Mouse (Mus musculus) gastrocnemius, adult 8-10 months (tissue): ENCODE measurements around the gene Ndufa6. TPM values are rescaled to one million over a fixed set of nuclear protein-coding genes. Genes with fewer than 3 reads are reported as not detected.
"Not testable (repeated sequence)": the region's sequence is repeated elsewhere in the genome, so short reads cannot be mapped to it uniquely, and the experiment has no call there.

Experiments used
- DNase-seq, 2 experiments: peaks; one replicate each; pipeline ENCODE4 v3.0.0; 2022; ENCODE audit warnings: low spot score in 2 of 2
- total RNA-seq, 4 experiments: library from RNA; stranded (reverse); gene quantifications; 2 replicates each; pipeline ENCODE4 v1.2.4; 2022

Gene Ndufa6
- total RNA-seq, 4 experiments from 2014 or later, result 397 to 462 (median 441) TPM

DNA sequence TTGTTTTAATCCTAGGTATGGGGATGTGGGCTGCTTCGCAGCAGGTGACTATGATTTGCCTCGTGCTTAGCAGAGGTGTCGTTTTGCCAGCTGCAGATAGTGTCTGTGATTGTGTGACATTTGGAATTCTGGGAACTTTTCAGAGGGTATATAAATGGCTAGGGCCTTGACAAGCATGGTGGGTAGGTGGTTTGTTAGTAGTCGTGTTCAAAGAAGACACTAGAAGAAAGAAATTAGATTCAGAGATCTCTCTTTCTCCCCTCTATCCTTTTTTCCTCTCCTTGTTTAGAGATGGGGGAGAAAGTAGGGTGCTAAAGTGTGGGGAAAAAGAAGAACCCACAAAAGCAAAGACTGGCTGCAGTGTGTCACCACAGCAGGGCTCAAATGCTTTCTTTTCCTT, 14.0 kb upstream of the Ndufa6 start:
- DNase-seq, result no peak

GRCm38 (mm10) chr15:82364561-82364960, 10.4 kb upstream of the Ndufa6 start:
- not testable (repeated sequence) for DNase-seq

- not testable (repeated sequence) for DNase-seq
Observed at GRCm38 (mm10) chr15:82363801-82364200, 9.7 kb upstream of the Ndufa6 start.

- no peak for DNase-seq
Observed at GRCm38 (mm10) chr15:82362234-82362633, 8.1 kb upstream of the Ndufa6 start.

- peak; percentile 59 to 67 for DNase-seq
Observed at GRCm38 (mm10) chr15:82361459-82362018, 7.4 kb upstream of the Ndufa6 start.

DNA sequence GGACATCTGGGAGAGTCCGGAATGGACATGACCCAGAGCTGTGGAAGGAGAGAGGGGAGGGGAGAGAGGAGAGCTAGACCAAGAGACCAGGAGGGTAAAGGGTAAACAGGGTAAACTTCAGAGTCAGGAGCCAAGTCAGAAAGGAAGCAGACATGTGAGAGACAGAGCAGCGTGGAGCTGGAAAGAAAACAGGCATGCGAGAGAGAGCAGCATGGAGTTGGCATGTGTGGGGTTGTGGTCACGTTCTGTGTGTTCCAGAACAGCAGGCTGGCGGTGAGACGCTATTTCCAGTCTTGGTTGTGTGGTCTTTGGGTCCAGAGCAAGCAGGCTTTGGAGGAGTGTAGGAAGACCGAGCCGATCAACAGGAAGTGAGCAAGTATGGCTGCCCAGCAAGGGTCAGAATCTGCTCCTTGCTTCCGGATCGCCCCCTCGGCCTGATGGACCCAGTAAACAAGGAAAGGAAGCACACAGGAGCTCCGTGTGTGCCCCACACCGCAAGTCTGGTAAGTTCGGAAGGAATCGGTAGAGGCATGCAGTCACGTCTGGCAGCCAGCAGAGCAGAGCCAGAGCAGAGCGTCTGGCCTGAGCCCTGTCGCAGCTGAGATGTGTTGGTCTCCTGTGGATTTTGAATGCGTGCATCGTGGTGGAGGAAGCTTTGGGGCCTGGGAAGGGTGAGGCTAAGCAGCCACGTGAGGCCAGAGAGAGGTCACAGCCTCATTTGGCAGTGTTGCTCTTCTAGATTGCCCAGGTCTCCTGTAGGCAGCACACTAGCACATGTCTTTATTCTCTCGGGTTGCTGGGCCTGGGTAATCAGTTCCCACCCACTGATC, 4.5 kb upstream of the Ndufa6 start:
- no peak for DNase-seq

DNA sequence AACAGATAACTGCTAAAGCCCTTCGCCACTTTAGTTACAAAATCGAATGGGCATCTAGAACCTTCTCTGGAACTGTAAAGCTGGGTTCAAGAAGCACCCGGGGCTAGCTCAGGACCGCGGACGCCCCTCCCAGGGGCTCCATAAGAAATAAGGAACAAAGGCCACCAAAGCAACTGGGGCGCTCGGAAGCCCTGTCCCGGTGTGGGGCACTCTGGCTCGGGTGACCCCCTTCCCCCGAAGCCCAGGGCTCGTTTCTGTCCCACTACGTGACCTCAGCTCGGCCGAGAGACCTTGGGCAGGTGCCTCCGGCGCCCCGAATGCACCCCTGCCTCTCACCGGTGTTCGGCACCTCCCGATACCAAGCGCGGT, 393 bp downstream of the Ndufa6 start:
- DNase-seq, result no peak

DNA sequence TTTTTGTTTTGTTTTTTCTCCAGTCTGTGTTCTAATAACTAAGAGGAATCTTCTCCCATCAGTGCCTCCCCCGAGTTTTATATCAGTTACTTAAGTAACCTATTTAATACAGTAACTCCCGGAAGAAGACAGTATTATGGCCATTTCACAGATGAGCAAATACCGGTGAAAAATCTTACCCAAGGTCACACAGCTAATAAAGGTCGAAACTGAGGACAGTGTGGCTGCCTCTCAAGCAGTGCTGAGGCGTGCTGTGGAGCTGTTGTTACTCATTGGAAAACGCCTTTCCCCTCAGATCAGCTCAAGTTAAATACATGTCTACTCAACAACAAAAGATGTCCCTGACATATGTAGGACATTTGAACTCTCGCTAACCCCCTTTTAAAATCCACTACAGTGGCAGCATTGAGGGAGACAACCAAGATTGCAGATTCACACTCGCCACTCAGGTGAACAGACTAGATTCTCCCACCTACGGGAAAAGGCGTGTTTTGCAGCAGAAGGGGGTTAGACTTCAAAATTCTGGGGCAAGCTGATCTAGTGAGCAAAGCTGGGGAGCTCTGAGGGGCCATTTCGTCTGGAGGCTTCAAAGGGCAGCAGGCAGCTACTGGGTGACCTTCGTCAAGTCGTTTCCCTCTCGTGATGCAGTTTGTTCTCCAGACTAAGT, 911 bp downstream of the Ndufa6 start:
- DNase-seq, result no peak

DNA sequence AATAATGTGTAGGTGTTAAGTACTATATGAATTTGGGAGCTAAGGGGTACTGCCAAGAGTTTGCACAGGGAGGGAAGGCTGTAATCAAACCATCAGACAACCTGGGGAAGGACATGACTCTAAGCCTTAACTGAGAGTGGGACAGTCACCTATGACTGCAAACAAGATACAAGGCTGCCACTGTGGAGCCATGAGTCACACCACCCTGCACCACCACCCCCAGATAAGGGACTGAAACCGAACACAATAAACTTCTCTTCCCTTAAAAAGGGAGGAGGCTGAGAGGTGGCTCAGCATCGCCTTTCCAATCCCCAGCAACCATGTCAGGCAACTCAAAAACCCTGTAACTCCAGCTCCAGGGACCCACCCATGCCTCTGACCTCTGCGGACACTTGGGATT, 2.6 kb downstream of the Ndufa6 start:
- no peak for DNase-seq

GRCm38 (mm10) chr15:82350349-82350748, 3.8 kb downstream of the Ndufa6 start:
- DNase-seq, result no peak

GRCm38 (mm10) chr15:82348999-82349341, 5.2 kb downstream of the Ndufa6 start:
- no peak for DNase-seq

- no peak for DNase-seq
Observed at GRCm38 (mm10) chr15:82348258-82348998, 5.7 kb downstream of the Ndufa6 start.

- DNase-seq, result no peak
Observed at GRCm38 (mm10) chr15:82347852-82348251, 6.3 kb downstream of the Ndufa6 start.

- no peak for DNase-seq
Observed at GRCm38 (mm10) chr15:82347303-82347676, 6.8 kb downstream of the Ndufa6 start.

GRCm38 (mm10) chr15:82346580-82347302, 7.4 kb downstream of the Ndufa6 start:
- no peak for DNase-seq

DNA sequence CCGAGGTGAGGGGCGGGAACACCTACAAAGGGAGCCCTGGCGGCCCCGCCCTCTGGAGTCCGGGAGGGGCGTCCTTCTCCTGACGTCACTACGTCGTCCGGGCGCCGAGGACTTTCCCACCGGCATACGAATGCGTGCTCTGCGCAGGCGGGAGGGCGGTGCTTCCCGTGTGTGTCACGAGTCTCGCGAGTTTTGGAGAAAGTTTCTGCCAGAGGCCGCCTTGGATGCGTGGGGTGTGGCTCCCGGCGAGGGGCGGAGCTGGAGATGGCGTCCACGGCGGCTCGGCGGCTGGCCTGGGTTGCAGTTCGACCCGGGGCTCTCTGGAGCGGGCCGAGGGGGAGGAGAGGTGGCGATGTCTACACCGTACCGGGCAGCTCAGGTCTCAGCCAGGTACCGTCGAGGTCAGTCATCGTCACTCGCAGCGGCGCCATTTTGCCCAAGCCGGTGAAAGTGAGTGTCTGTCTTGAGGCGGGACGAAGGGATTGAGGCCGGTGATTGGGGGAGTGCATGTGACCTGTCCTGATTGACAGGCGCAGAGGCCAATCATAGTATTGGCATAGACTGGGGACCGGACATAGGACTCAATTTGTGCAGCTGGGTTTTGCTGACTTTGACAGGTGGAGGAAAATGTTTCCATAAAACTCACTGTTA, 8.2 kb downstream of the Ndufa6 start:
- peak; percentile 96 to 97 for DNase-seq

GRCm38 (mm10) chr15:82344971-82345370, 9.2 kb downstream of the Ndufa6 start:
- no peak for DNase-seq

DNA sequence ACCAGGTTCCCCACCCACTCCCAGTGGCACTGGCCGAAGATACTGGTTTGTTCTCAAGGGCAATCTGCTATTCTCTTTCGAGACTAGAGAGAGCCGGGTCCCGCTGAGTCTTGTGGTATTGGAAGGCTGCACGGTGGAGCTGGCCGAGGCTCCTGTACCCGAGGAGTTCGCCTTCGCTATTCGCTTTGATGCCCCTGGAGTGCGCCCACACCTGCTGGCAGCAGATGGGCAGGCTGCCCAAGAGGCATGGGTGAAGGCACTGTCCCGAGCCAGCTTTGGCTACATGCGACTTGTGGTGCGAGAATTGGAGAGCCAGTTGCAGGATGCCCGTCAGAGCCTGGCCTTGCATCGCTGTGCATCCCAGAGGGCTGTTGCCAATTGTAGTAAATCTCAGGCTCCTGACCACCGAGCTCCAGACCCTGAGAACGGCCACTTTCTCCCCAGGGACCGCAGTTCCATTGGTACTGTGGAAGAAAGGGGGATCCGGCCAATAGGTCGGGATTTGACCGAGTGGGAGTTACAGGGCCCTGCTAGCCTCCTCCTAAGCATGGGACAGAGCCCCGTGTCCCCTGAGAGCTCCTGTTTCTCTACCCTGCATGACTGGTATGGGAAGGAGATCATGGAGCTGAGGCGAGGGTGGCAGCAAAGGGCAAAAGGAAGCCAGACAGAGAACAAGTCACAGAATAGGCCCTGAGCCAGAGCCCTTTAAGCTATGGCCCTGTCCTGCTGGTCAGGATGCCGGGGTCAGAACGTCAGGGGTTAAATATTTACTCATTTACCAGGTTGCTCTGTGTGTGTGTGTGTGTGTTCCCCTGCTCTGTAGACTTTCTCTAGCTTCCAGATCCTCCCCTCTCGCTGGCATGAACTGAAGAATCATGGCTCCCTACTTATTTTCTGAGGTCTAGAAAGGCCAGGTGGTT, 10.5 kb downstream of the Ndufa6 start:
- no peak for DNase-seq

- DNase-seq, result no peak
Observed at GRCm38 (mm10) chr15:82342543-82342935, 11.6 kb downstream of the Ndufa6 start.
